Mouse (Mus musculus): ENCODE measurements at regions not wholly inside any gene's neighbourhood (a gene's known extent, or its start where the extent isn't known, plus 50 kb on each side); places are given as distances from the start of the nearest gene placed in this dataset.
A peak's percentile ranks its signal among the peaks of the same experiment; 100 is the strongest.

DNA sequence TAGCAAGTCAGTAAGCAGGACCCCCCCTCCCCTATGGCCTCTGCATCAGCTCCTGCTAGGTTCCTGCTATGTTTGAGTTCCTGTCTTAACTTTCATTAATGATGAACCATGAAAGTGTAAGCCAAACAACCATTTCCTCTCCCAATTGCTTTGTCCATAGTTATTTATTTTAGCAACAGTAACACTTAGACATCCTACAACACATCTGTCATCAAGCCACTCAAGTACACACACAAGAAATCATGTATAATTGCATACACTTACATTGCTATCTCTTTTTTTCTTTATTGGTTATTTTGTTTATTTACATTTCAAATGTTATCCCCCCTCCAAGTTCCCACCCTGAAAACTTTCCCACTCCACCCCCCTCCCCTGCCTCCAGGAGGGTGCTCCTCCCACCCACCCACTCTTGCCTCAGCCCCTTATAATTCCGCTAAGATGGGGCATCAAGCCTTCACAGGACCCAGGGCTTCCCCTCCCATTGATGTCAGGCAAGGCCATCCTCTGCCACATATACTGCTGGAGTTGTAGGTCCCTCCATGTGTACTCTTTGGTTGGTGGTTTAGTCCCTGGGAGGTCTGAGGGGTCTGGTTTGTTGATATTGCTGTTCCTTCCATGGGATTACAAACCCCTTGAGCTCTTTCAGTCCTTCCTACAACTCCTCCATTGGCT is 310.9 kb upstream of the Ccnh start:
- in situ Hi-C loops (cut with MboI; ENCODE audit: low pct_unique_long_range_greater_than_20kb), result no loop called here
- ChIA-PET POLR2A (no interaction called here), CTCF (no interaction called here)
- ATAC-seq (no peak), DNase-seq (ENCODE audit: low read depth, low spot score) (no peak)
- no peak for TF ChIP-seq CTCF (IDR thresholded peaks at IDR 0.05)
- H3K27me3 ChIP-seq, result no peaks in the 10 kb centered on the region

- no peak for ATAC-seq
- in situ Hi-C loops (cut with MboI; ENCODE audit: low pct_unique_long_range_greater_than_20kb), result no loop called here
Measured at GRCm38 (mm10) chr13:84905347-84905981, 283.7 kb upstream of the Ccnh start.

DNA sequence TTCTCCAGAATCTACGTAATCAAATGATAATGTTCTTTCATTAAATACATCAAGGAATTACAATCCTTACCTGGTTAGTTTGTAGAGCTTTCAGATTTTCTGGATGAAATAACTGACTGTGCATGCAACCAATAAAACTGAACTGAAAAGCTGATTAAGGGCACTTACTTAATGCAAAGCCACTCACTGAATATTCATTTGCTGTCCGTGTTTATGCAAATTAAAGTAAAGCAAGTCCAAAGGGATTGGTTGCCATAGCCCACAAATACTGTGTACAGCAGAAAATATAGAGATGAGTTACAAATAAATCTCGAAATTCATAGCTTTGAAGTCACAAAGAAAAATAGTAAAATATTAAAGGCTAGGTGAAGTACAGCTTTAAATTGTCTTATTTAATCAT is 283.2 kb upstream of the Ccnh start:
- CTCF ChIA-PET, result no interaction called here
- in situ Hi-C loops (cut with MboI; ENCODE audit: low pct_unique_long_range_greater_than_20kb), result no loop called here
- ATAC-seq (no peak), DNase-seq (ENCODE audit: low read depth, low spot score) (no peak)
- no peak for TF ChIP-seq CTCF (IDR thresholded peaks at IDR 0.05)
- no peaks in the 10 kb centered on the region for H3K27me3 ChIP-seq
- POLR2A ChIA-PET, result no interaction called here

More at GRCm38 (mm10) chr13:84905347-84905981, 283.7 kb upstream of the Ccnh start:
- no peaks in the 10 kb centered on the region for H3K27me3 ChIP-seq
- DNase-seq (ENCODE audit: low read depth, low spot score), result no peak
- ChIA-PET CTCF (no interaction called here), POLR2A (no interaction called here)
- TF ChIP-seq CTCF (IDR thresholded peaks at IDR 0.05), result no peak

DNA sequence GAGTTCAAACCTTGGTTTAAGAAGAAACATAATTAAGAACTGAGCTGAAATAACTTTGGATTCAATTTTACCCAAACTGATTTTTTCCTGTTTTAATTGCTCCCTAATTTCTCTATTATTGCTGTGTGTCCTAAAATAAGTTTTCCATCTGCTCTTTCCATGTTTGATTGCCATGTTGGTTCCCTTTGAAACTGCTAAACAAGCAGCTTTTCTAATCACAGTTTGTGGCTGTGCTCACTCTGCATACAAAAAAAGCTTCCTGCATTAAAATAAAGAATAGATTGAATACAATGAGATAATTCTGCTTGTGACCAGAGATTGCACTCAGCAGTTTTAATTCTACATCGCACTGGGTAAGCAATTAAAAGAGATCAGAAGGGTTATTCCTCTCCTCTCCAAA is 257.9 kb upstream of the Ccnh start:
- CTCF ChIA-PET, result no interaction called here
- DNase-seq (ENCODE audit: low read depth, low spot score), result no peak
- no peak for ATAC-seq
- in situ Hi-C loops (cut with MboI; ENCODE audit: low pct_unique_long_range_greater_than_20kb), result no loop called here
- TF ChIP-seq CTCF (IDR thresholded peaks at IDR 0.05), result no peak
- no peaks in the 10 kb centered on the region for H3K27me3 ChIP-seq
- POLR2A ChIA-PET, result no interaction called here

DNA sequence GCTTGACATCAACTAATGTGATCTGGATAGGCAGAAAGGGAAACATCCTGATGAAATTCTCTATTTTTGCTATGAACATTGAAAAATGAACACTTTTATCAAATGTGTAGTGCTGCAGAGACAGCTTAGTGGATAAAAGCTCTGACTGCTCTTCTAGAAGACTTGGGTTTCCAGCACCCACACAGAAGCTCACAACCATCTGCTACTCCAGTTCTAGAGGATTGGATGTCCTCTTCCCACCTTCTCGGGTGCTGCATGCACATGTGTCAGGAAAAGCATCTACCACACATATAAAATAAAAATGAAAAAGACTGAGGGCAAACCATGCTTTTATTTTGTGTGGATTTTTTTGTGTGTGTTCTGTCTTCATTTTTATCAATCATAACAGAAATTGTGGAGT is 253.6 kb upstream of the Ccnh start:
- in situ Hi-C loops (cut with MboI; ENCODE audit: low pct_unique_long_range_greater_than_20kb), result no loop called here
- POLR2A ChIA-PET, result no interaction called here
- no peak for ATAC-seq
- no peaks in the 10 kb centered on the region for H3K27me3 ChIP-seq
- no peak for DNase-seq (ENCODE audit: low read depth, low spot score)
- CTCF ChIA-PET, result no interaction called here
- TF ChIP-seq CTCF (IDR thresholded peaks at IDR 0.05), result no peak

- no peak for TF ChIP-seq CTCF (IDR thresholded peaks at IDR 0.05)
- CTCF ChIA-PET, result no interaction called here
Measured at GRCm38 (mm10) chr13:84939695-84940094, 249.5 kb upstream of the Ccnh start.

GRCm38 (mm10) chr13:84940936-84941335 is 248.3 kb upstream of the Ccnh start:
- no peak for TF ChIP-seq CTCF (IDR thresholded peaks at IDR 0.05)
- ATAC-seq (no peak), DNase-seq (ENCODE audit: low read depth, low spot score) (no peak)
- no peaks in the 10 kb centered on the region for H3K27me3 ChIP-seq
- in situ Hi-C loops (cut with MboI; ENCODE audit: low pct_unique_long_range_greater_than_20kb), result no loop called here
- POLR2A ChIA-PET, result no interaction called here
- CTCF ChIA-PET, result no interaction called here

More at GRCm38 (mm10) chr13:84939695-84940094, 249.5 kb upstream of the Ccnh start:
- DNase-seq (ENCODE audit: low read depth, low spot score) (no peak), ATAC-seq (no peak)
- in situ Hi-C loops (cut with MboI; ENCODE audit: low pct_unique_long_range_greater_than_20kb), result no loop called here
- POLR2A ChIA-PET, result no interaction called here
- no peaks in the 10 kb centered on the region for H3K27me3 ChIP-seq

GRCm38 (mm10) chr13:84950873-84951272 is 238.3 kb upstream of the Ccnh start:
- ATAC-seq (no peak), DNase-seq (ENCODE audit: low read depth, low spot score) (no peak)
- TF ChIP-seq CTCF (IDR thresholded peaks at IDR 0.05), result peak; percentile 21
- H3K27me3 ChIP-seq, result no peaks in the 10 kb centered on the region
- POLR2A ChIA-PET, result no interaction called here
- in situ Hi-C loops (cut with MboI; ENCODE audit: low pct_unique_long_range_greater_than_20kb), result no loop called here
- CTCF ChIA-PET, result no interaction called here

- CTCF ChIA-PET, result no interaction called here
- in situ Hi-C loops (cut with MboI; ENCODE audit: low pct_unique_long_range_greater_than_20kb), result no loop called here
- POLR2A ChIA-PET, result no interaction called here
- TF ChIP-seq CTCF (IDR thresholded peaks at IDR 0.05), result no peak
- ATAC-seq (no peak), DNase-seq (ENCODE audit: low read depth, low spot score) (no peak)
- H3K27me3 ChIP-seq, result no peaks in the 10 kb centered on the region
Measured at GRCm38 (mm10) chr13:84953161-84953560, 236.0 kb upstream of the Ccnh start.

DNA sequence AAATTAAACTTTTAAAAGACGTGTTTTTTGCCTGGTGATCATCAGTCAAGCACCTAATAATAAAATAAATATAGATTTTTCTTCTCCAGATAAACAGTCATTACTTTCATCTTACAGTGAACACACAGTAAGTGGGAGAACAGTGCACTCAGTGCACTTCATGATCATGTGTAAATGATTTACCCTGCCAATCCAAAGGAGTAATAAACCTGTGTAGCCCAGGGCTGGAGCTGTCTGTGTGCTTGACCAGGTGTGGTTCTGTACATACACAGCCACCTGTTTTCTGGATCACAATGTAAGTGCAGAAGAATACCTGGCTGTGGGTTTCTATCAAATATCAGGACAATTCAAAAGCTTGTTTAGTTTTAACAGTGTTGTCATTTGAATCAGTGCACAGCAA is 235.4 kb upstream of the Ccnh start:
- no peak for ATAC-seq
- in situ Hi-C loops (cut with MboI; ENCODE audit: low pct_unique_long_range_greater_than_20kb), result no loop called here

DNA sequence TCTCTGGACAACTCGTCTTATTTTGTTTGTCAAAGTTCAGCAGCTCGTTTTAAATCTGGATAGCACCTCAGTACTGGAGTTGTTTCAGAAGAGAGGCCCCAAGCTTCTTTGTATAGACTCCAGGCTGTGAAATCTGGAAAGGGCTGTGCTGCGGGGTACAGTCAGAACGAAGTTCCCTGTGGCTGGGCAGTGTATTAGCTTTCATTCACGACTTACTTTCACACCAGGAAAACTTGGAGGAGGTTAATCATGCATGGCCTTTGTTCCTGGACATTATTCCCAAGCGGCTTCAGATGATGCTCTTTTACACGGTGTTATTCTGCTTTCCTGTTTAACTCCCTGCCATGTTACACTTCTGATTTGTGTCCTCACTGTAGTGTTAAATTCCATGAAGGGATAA is 220.3 kb upstream of the Ccnh start:
- ATAC-seq, result no peak
- ChIA-PET POLR2A (no interaction called here), CTCF (no interaction called here)
- peaks cover 5% of the 10 kb centered on the region for H3K27me3 ChIP-seq
- no peak for TF ChIP-seq CTCF (IDR thresholded peaks at IDR 0.05)
- in situ Hi-C loops (cut with MboI; ENCODE audit: low pct_unique_long_range_greater_than_20kb), result no loop called here
- no peak for DNase-seq (ENCODE audit: low read depth, low spot score)

More for the DNA sequence above, 235.4 kb upstream of the Ccnh start:
- TF ChIP-seq CTCF (IDR thresholded peaks at IDR 0.05), result no peak
- DNase-seq (ENCODE audit: low read depth, low spot score), result no peak
- CTCF ChIA-PET, result no interaction called here
- no peaks in the 10 kb centered on the region for H3K27me3 ChIP-seq
- POLR2A ChIA-PET, result no interaction called here

Data from Patski (cell line).